Mouse (Mus musculus) kidney, postnatal 14 days (tissue): ENCODE measurements at regions not wholly inside any gene's neighbourhood (a gene's known extent, or its start where the extent isn't known, plus 50 kb on each side); places are given as distances from the start of the nearest gene placed in this dataset.

Source experiments
- DNase-seq: peaks from one replicate; pipeline ENCODE4 v3.0.0; 2022; ENCODE audit warnings: mixed read lengths

DNA sequence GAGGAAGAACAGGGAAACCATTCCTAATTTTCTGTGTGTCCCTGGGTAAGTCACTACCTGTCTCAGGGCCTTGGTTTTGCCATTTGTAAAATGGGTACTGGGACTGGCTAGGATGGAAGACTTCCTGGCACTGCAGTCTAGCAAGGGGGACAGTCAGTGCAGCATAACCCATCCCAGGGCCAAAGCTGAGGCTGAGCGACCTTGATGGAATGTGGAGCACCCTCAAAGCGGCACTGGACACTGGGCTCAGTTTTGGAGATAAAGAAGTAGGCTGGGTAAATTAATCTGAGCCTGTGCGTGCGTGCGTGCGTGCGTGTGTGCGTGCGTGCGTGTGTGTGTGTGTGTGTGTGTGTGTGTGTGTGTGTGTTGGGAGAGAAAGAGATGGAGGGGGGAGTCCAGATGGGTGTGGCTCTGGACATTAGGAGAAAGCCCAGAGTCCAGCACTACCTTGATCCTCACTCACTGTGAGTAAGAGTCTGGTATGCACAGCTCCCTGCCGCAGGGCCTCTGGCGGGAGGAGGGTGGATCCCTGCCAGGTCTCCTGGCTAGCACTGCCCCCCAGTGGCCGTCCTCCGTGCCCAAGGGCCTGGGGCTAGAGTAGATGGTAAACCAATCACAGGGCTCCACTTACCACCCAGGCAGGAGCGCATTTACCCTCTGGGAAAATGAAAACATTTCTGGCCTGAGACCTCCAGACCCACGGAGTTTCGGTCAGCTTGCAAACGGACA is 320.3 kb upstream of the Dio3 start:
- DNase-seq: peak; percentile 78

DNA sequence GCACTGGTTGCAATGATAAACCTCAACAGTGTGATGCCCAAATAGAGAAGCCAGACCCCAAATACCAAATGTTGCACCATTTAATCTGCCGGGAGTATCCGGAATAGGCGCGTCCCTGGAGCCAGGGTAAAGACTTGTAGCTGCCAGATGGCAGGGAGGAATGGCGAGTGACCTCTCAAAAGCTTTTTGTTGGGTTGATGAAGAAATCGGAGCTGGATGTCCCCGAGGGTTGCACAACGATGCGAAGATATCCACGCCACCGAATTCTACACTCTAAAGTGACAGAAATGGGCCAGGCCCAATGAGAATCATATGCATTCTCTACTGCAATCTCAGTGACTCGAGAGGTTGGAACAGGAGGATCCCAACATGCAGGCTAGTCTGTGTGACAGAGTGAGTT is 312.1 kb upstream of the Dio3 start:
- DNase-seq: no peak

- no peak for DNase-seq
These were observed 310.6 kb upstream of the Dio3 start for GRCm38 (mm10) chr12:109968303-109968702.

DNA sequence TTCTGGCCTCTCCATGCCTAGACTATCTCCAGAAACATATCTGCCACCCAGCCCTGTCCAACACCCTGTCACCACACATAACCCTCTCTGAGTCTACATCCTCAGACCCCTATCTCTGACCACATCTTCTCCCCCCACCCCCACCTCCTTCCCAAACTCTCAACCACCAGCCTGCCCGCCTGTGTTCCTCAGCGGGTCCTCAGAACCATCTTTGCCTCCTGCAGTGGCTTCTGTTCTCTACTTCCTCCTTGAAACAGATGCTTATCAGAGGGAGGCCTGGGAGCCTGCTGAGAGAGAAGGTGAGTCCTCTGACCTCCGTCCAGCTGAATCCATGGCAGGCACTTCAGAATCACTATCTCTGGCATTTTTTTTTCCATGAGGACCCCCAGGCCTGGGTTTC is 307.4 kb upstream of the Dio3 start:
- DNase-seq: no peak

DNA sequence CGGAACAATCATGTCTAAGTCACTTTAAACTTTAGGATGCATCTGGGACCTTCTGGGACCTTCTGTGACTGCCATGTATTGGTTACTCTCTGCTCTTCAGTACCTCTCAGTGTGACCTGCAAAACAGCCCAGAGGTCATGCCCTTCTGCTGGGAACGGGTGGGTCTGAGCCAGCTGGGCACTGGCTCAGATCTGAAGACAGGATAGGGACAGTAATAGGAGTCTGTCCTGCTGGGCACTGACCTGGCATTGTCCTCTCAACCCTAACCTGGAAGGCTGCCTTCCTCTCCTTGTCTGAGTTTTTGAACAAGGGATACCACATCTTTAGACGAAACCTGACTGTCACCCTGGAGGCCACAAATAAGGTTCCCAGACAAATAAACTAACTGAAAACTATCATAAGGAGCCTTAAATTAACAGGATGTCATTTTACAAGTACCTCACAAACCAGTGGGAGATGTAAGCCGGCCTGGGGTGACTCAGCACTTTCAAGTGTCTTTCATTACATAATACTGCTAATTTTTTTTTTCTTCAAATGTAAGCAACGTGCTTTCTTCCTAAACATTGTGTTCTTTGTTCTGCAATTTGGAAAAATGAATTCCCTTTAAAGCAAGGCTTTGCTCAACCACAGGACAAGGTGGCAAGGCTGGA is 306.4 kb upstream of the Dio3 start:
- no peak for DNase-seq

DNA sequence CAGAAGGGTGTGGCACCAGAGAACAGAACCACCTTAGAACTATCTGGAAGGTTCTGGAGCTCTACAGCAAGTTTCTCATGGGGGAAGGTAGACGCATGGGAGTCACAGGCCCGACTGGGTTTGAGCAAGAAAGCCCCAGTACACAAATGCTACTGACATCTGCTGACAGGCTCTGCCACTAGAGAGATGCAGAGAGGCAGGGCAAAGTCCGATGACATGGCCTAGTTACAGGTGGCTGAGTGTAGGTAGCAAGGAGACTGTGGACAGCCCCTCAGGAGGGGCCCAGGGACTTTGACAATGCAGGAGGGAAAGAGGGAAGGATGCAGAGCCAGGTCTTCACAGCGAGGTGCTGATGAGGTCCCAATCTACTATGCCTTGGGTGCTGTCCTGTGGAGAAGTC is 305.3 kb upstream of the Dio3 start:
- DNase-seq: no peak

GRCm38 (mm10) chr12:109975176-109975972 is 303.5 kb upstream of the Dio3 start:
- DNase-seq: no peak

DNA sequence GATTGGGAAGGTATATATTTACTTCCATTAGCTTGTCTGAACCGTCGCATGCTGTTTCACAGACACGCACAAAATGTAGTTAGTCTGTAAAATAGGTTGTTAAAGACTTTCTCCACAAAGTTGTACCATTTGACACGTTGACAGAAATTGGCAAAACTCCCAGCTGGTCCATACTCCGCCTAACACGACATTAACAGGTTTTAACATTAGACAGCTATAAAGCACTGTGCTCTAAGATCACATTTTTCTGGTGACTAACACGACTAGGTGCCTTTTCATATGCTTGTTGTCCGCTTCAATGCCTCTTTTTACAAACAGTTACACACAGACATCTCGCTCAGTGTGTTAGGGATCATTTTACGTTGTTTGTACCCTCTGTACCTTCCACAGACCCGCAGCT is 294.2 kb upstream of the Dio3 start:
- DNase-seq: no peak

- no peak for DNase-seq
These were observed 285.5 kb upstream of the Dio3 start for GRCm38 (mm10) chr12:109993410-109993809.

- DNase-seq: no peak
These were observed 276.2 kb upstream of the Dio3 start for GRCm38 (mm10) chr12:110002717-110003116.

GRCm38 (mm10) chr12:110009136-110009535 is 269.7 kb upstream of the Dio3 start:
- DNase-seq: no peak

GRCm38 (mm10) chr12:110020541-110021470 is 258.1 kb upstream of the Dio3 start:
- peak; percentile 14 for DNase-seq

- DNase-seq: no peak
These were observed 257.2 kb upstream of the Dio3 start for GRCm38 (mm10) chr12:110021690-110022089.

DNA sequence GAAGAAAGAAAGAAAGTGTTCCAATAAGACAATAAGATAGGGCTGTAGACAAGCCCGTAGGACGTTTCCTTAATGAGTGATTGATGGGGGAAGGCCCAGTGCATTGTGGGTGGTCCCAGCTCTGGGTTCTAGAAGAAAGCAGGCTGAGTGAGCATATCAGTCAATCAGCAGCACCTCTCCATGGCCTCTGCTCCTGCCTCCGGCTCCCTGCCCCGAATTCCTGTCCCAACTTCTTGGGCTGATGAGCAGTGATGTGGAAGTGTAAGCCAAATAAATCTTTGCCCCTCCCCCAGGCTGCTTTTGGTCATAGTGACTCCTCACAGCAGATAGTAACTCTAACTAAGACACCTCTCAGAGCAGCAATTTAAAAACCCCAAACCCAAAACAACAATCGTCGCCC is 256.2 kb upstream of the Dio3 start:
- no peak for DNase-seq

DNA sequence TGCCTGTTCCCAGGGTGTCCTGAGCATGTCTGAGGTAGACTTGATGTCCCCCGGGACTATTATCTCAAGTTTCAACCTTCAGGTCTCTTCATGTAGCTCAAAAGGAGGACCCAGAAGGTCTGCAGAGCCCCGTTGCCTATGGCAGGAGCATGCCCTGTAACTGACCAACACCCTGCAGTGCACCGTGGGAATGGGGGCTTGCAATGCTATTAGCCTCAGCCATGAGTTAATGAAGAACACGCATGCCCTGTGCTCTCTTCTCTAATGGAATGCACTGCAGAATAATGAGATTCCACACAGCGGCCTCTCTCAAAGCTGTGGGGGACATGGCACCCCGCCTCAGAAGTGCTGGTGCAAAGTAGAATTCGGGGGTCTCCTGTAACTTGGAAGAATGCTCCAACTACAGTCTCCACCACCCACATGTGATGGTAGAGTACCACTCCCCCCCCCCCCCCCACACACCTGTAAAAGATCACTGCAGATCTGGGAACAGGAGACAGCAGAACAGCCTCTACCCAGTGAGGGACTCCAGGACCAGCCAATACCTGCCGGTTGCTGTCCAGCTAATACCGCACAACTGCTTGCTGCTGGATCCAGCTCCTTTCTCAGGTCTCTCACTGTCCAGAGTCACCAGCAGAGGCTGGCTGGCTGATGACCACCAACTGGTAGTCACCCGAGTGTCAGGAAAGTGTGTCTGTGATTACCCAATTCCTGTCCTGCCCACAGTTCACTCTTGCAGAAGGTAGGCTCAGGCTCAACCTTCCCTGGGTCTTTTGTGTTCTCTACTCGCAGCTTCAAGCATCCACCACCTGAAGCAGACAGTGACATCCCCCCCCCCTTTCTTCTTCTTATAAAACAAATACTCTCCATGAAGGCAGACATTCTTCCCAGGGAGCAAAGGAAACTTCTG is 255.4 kb upstream of the Dio3 start:
- DNase-seq: no peak

GRCm38 (mm10) chr12:110024295-110024694 is 254.6 kb upstream of the Dio3 start:
- peak; percentile 35 for DNase-seq

DNA sequence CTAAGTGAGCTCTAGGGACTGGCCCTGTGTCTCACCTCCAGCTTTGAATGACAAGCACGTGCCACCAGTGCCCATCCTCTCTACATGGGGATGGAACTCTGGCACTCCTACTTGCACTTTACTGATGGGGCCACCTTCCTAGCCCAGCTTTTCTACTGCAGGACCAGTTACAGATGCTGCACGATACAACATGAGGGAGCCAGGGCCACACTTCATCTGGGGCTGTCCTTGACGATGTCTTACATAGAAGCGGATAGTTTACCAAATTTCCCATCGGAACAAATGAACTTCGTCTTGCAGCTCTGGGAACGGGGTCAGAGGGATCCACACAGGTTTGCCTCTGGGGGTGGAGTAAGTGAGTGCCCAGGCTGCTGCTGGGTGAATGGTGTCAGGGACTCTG is 253.7 kb upstream of the Dio3 start:
- DNase-seq: no peak

DNA sequence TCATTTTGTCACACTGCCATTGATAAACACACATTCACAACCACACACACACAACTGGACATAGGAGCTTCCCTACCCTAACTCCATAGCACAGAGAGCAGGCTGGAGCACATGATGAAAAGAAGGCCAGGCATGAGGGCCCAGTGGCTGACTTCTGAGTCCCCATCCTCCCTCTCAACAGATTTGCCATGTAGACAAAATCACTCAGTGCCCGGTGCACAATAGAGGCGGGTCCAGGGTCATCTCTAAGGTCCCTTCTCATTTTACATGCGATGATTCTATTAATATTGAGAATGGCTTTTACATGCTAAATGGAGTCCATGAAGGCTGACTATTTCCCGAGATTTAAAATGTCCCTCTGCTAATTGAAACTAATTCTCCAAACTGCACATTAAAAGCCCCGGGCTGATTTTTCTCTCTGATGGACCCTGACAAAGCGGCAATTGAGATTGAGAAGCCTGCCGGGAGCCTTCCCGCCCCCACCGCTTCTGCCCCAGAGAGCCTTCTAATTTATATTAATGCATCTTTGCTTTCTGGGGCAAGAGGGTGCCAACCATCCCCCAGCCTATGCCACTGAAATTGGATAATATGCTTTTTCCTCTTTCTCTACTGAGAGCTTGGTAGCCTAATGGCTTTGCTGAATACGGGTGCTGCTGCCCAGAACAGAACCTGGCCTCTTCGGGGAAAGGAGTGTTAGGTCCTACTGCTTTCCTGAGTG is 252.7 kb upstream of the Dio3 start:
- no peak for DNase-seq

- DNase-seq: no peak
These were observed 251.5 kb upstream of the Dio3 start for GRCm38 (mm10) chr12:110027345-110027744.

DNA sequence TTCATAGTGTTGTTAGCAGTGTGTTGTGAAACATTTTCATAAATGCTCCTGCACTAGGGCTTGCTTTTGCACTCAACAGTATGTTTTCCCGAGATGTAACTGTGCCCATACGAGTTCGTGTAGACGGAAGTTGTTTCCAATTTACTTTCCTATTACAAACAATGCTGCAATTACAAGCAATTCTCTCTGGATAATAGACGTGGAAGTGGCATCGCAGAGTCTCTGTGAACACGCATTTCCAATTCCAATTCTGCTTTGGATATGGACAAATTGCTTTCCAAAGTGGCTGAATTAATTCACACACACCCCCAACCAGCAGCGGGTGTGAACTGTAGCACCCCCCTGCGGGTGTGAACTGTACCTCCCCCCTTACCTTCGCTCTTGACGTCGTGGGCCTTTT is 250.9 kb upstream of the Dio3 start:
- DNase-seq: no peak

DNA sequence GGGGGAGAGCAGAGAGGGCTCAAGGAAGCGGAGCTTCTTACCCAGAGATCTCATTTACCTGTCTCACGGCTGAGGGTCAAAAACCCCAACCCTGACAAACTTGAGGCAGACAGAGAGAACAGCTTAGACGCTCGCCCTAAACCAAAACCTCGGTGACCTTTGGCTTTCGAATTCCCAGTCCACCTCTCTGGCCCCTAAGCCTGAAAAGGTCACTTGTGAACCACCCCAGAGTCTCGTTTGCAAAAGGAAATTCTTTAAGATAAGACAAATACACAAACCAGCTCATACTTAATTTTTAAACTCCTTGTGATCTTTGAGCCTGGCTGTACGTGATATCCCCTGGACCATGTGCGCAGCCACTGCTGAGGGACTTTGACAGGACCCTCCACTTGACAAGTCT is 250.2 kb upstream of the Dio3 start:
- DNase-seq: no peak
